Mouse (Mus musculus) limb, embryonic 12.5 days (tissue): ENCODE measurements at regions not wholly inside any gene's neighbourhood (a gene's known extent, or its start where the extent isn't known, plus 50 kb on each side); places are given as distances from the start of the nearest gene placed in this dataset.
A peak's percentile ranks its signal among the peaks of the same experiment; 100 is the strongest.

Source experiments
- ATAC-seq: fragments of 200-750 bp; cut with Nextera tagmentation; 2 replicates; pipeline ENCODE4 v1.8.0; 2017; ENCODE audit warnings: low read depth, moderate TSS enrichment; ENCODE audit not compliant: insufficient number of reproducible peaks, insufficient read depth, low FRiP score, low TSS enrichment
- H3K27ac ChIP-seq: fragments of 300-500 bp; sonication (generic); 2 replicates; pipeline ENCODE4 v1.5.1; 2016; ENCODE audit warnings: mild to moderate bottlenecking, moderate library complexity
- H3K27me3 ChIP-seq: fragments of 300-500 bp; sonication (generic); 2 replicates; pipeline ENCODE4 v1.6.1; 2016; ENCODE audit warnings: mild to moderate bottlenecking, moderate library complexity
- H3K36me3 ChIP-seq: fragments of 300-500 bp; sonication (generic); 2 replicates; pipeline ENCODE4 v1.6.1; 2016; ENCODE audit warnings: mild to moderate bottlenecking, moderate library complexity
- H3K4me1 ChIP-seq: fragments of 300-500 bp; sonication (generic); replicated peaks from 2 replicates; pipeline ENCODE4 v1.6.1; 2016
- H3K4me2 ChIP-seq: fragments of 300-500 bp; sonication (generic); 2 replicates; pipeline ENCODE4 v1.6.1; 2016; ENCODE audit warnings: mild to moderate bottlenecking, moderate library complexity
- H3K4me3 ChIP-seq: fragments of 300-500 bp; sonication (generic); replicated peaks from 2 replicates; pipeline ENCODE4 v1.5.1; 2016; ENCODE audit warnings: mild to moderate bottlenecking
- H3K9ac ChIP-seq: fragments of 300-500 bp; sonication (generic); replicated peaks from 2 replicates; pipeline ENCODE4 v1.6.1; 2016; ENCODE audit warnings: mild to moderate bottlenecking, moderate library complexity
- H3K9me3 ChIP-seq: fragments of 300-500 bp; sonication (generic); 2 replicates; pipeline ENCODE4 v1.6.1; 2016; ENCODE audit warnings: mild to moderate bottlenecking, moderate library complexity
- WGBS: fragments of 180-500 bp; shearing (Covaris S2); methylation state at CpG from one replicate; pipeline ENCODE4 v1.1.7; 2016; 5-methylcytosine and 5-hydroxymethylcytosine counted together

DNA sequence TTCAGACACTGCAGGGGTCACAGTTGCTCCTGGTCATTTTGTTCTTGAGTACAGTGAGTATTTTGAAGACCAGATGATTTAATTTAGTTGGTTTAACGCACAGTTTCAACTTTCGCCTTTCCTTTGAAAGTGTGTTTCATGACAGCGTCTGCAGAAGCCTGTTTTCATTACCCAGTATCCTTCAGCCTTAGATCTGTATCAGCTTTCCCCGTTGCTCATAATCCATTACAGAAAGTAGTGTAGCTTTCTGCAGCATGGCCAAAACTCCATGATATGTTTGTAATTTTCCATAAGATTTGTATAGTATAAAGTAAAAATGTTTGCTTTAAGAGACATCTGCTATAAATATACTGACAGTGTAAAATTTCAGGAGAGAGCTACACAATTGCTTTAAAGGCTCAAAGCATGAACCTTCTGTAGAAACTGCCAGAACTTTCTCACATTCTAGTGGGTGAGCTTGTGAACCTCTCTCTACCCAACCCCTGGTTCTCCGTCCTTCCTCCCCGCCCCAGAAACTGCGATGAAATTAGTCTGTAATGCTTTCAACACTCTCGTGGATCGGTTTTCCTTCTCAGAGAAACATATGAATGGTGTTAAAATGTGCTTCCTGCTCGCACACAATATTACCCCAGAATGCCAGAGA is 506.6 kb upstream of the Adgrl2 start:
- H3K27me3 ChIP-seq = no peaks in the 10 kb centered on the region
- no peaks in the 10 kb centered on the region for H3K9me3 ChIP-seq
- H3K27ac ChIP-seq = peak overlapping the region; percentile 26; the same call in 1 of the 2 replicates
- 29% methylated on average over 10 of the region's 10 CpGs for WGBS
- peaks cover 15% of the 10 kb centered on the region for H3K4me1 ChIP-seq
- no peak for ATAC-seq
- no peaks in the 10 kb centered on the region for H3K36me3 ChIP-seq
- peak overlapping the region; percentile 21 for H3K4me2 ChIP-seq
- no peak overlapping the region for H3K4me3 ChIP-seq
- no peak overlapping the region for H3K9ac ChIP-seq

GRCm38 (mm10) chr3:149496122-149496521 is 505.8 kb upstream of the Adgrl2 start:
- H3K4me1 ChIP-seq = peaks cover 15% of the 10 kb centered on the region
- H3K27me3 ChIP-seq = no peaks in the 10 kb centered on the region
- H3K9ac ChIP-seq = no peak overlapping the region
- H3K36me3 ChIP-seq = no peaks in the 10 kb centered on the region
- no peak overlapping the region for H3K4me3 ChIP-seq
- H3K27ac ChIP-seq = 0 out of 2 replicates have a peak overlapping the region, but pooled peaks have one; percentile 35
- no peaks in the 10 kb centered on the region for H3K9me3 ChIP-seq
- ATAC-seq = no peak
- H3K4me2 ChIP-seq = no peak overlapping the region
- 42% methylated on average over 2 of the region's 2 CpGs for WGBS

- Histone ChIP-seq H3K36me3 (no peaks in the 10 kb centered on the region), H3K27ac (no peak overlapping the region), H3K9ac (no peak overlapping the region), H3K27me3 (peaks cover 5% of the 10 kb centered on the region; the same call in 1 of the 2 replicates), H3K4me3 (no peak overlapping the region), H3K9me3 (no peaks in the 10 kb centered on the region), H3K4me1 (peaks cover 26% of the 10 kb centered on the region), H3K4me2 (no peak overlapping the region)
- WGBS = 33% methylated on average over 4 of the region's 4 CpGs
- peak; percentile 92 for ATAC-seq
Measured at GRCm38 (mm10) chr3:149488147-149488546, 497.8 kb upstream of the Adgrl2 start.

DNA sequence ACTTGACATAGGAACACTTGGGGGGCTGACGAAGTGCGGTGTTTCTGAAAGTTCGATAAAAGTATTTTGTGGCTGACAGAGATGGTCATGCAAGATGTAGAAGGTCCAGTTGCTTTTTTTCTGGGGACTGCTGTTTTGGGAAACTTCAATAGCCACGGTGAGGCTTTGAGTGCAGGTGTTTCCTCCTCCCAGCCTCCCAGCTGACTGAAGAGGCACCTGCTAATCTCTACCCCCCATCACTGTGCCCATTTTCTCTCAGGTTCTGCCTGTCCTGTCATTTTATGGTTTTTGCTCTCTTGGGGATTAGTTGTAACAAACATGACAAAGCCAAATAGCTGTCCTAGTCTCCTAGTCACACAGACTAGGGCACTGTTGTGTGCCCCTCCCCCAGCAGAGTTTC is 495.1 kb upstream of the Adgrl2 start:
- H3K9me3 ChIP-seq = no peaks in the 10 kb centered on the region
- no peak overlapping the region for H3K9ac ChIP-seq
- no peak overlapping the region for H3K4me2 ChIP-seq
- no peaks in the 10 kb centered on the region for H3K36me3 ChIP-seq
- no peak overlapping the region for H3K4me3 ChIP-seq
- no peak overlapping the region for H3K27ac ChIP-seq
- H3K27me3 ChIP-seq = peaks cover 5% of the 10 kb centered on the region; the same call in 1 of the 2 replicates
- WGBS = 69% methylated on average over 4 of the region's 4 CpGs
- peaks cover 26% of the 10 kb centered on the region for H3K4me1 ChIP-seq
- no peak for ATAC-seq

DNA sequence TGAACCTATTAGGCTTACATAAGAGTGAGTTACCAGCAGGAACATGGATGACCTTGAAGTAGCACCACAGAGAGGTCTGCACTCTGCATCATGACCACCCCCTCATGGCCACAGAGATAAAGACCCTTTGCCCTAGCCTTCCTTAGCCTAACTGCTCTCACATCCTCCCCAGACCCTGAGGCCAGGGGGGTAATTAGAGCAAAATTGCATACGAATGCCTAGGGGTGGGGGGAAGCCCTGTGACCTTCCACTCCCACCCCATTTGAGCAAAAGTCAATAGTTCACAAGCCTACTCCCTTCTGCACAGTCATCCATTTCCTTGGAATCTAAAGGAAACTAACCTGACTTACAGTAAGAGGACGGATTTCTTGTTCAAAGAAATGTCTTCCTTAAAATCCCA is 494.0 kb upstream of the Adgrl2 start:
- 61% methylated on average over 2 of the region's 2 CpGs for WGBS
- Histone ChIP-seq H3K27me3 (peaks cover 5% of the 10 kb centered on the region; the same call in 1 of the 2 replicates), H3K4me2 (no peak overlapping the region), H3K36me3 (no peaks in the 10 kb centered on the region), H3K27ac (no peak overlapping the region), H3K9me3 (no peaks in the 10 kb centered on the region), H3K4me1 (peaks cover 26% of the 10 kb centered on the region), H3K9ac (no peak overlapping the region), H3K4me3 (no peak overlapping the region)
- ATAC-seq = no peak

DNA sequence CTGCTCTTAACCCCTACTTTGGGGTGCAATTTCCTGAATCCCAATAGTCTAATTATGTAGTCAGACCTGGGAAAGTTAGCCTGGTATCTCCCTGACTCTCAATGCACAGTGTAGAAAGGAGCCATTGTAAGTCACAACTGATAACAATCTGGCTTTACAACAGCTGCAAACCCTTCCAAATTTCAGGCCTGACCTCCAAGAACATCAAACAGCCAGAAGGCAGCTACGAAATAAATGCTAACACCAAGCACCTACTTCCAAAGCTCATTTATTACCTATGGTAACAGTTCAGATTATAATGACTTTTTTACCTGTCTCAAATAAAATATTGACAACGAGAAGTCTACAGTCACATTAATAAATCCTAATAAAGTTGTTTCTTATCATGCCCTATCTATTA is 485.8 kb upstream of the Adgrl2 start:
- Histone ChIP-seq H3K27me3 (no peaks in the 10 kb centered on the region), H3K9me3 (no peaks in the 10 kb centered on the region), H3K4me1 (0 out of 2 replicates have a peak, but pooled peaks cover 5% of the 10 kb centered on the region), H3K4me2 (no peak overlapping the region), H3K36me3 (no peaks in the 10 kb centered on the region), H3K4me3 (no peak overlapping the region), H3K9ac (no peak overlapping the region), H3K27ac (no peak overlapping the region)
- WGBS = 25% methylated on average over 2 of the region's 2 CpGs
- no peak for ATAC-seq

GRCm38 (mm10) chr3:149466973-149467372 is 476.6 kb upstream of the Adgrl2 start:
- Histone ChIP-seq H3K4me2 (no peak overlapping the region), H3K27ac (no peak overlapping the region), H3K9ac (no peak overlapping the region), H3K4me3 (no peak overlapping the region), H3K36me3 (no peaks in the 10 kb centered on the region), H3K4me1 (no peaks in the 10 kb centered on the region), H3K9me3 (no peaks in the 10 kb centered on the region), H3K27me3 (no peaks in the 10 kb centered on the region)
- ATAC-seq = no peak
- 83% methylated on average over 5 of the region's 5 CpGs for WGBS

DNA sequence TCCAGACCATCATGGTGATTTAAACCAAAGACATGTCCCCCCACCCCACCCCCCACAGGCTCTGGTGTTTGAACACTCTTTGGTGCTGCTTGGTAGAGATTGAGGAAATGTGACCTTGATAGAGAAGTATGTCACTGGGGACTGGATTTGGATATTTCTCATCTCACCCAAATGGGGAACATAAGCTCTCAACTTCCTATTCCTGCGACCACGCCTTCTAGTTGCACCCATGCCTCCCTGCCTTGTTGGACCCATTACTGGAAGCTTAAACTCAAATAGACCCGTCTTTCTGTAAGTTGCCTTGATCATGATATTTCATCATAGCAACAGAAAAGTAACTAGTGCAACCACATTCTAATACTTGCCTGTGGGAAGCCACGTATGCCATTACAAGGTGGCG is 474.2 kb upstream of the Adgrl2 start:
- Histone ChIP-seq H3K27me3 (no peaks in the 10 kb centered on the region), H3K4me3 (no peak overlapping the region), H3K9ac (no peak overlapping the region), H3K4me2 (no peak overlapping the region), H3K27ac (no peak overlapping the region), H3K9me3 (no peaks in the 10 kb centered on the region), H3K36me3 (no peaks in the 10 kb centered on the region), H3K4me1 (no peaks in the 10 kb centered on the region)
- no peak for ATAC-seq
- WGBS = 97% methylated on average over 5 of the region's 5 CpGs

GRCm38 (mm10) chr3:149462121-149462541 is 471.8 kb upstream of the Adgrl2 start:
- no peak overlapping the region for H3K4me3 ChIP-seq
- no peak for ATAC-seq

DNA sequence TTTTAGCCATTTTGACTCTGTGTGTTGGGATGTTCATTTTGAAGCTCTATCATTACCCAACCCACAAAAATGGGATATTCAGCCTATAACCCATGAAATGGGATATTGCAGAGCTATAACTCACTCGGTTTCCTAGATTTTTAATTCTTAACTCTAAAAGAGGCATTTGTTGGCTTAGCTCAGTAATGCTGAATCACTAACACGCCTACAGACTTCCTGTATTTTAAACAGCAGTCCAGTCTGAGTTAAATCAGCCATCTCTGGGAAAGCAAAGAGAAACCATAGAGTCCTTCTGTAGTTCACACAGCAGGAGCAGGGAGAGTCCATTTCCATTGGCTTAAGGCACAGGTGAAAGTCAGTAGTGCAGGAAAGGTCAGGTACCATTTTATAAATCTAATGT is 471.3 kb upstream of the Adgrl2 start:
- 73% methylated on average over 2 of the region's 2 CpGs for WGBS
- ATAC-seq = no peak
- Histone ChIP-seq H3K36me3 (no peaks in the 10 kb centered on the region), H3K4me2 (no peak overlapping the region), H3K9ac (no peak overlapping the region), H3K9me3 (no peaks in the 10 kb centered on the region), H3K4me3 (no peak overlapping the region), H3K27me3 (no peaks in the 10 kb centered on the region), H3K4me1 (no peaks in the 10 kb centered on the region), H3K27ac (no peak overlapping the region)

More at GRCm38 (mm10) chr3:149462121-149462541, 471.8 kb upstream of the Adgrl2 start:
- Histone ChIP-seq H3K9me3 (no peaks in the 10 kb centered on the region), H3K4me2 (no peak overlapping the region), H3K27me3 (no peaks in the 10 kb centered on the region), H3K9ac (no peak overlapping the region), H3K4me1 (no peaks in the 10 kb centered on the region), H3K27ac (no peak overlapping the region), H3K36me3 (no peaks in the 10 kb centered on the region)
- 17% methylated on average over 2 of the region's 2 CpGs for WGBS

DNA sequence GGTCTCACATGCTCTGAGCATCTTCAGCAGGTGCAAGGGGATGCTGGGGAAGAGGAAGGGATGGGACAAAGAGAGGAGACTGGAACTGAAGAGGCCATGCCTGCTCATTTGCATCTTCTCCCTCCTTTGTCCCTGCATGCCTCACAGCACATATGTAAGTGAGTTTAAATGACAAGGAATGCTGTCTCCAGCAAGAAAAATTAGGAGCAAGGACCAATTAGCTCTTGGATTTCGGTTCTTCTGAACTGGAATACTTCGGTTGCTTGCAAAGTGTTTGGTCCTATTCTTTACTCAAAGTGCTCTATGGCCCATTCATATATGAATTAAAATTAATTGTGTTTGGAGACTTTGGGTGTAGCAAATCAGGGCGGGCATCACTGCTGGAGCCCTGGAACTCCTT is 459.0 kb upstream of the Adgrl2 start:
- H3K9me3 ChIP-seq = no peaks in the 10 kb centered on the region
- no peaks in the 10 kb centered on the region for H3K36me3 ChIP-seq
- no peak overlapping the region for H3K9ac ChIP-seq
- peaks cover 11% of the 10 kb centered on the region for H3K27me3 ChIP-seq
- WGBS = 85% methylated on average over 3 of the region's 3 CpGs
- no peak for ATAC-seq
- no peak overlapping the region for H3K27ac ChIP-seq
- no peak overlapping the region for H3K4me2 ChIP-seq
- H3K4me3 ChIP-seq = no peak overlapping the region
- peaks cover 12% of the 10 kb centered on the region; the same call in 1 of the 2 replicates for H3K4me1 ChIP-seq

DNA sequence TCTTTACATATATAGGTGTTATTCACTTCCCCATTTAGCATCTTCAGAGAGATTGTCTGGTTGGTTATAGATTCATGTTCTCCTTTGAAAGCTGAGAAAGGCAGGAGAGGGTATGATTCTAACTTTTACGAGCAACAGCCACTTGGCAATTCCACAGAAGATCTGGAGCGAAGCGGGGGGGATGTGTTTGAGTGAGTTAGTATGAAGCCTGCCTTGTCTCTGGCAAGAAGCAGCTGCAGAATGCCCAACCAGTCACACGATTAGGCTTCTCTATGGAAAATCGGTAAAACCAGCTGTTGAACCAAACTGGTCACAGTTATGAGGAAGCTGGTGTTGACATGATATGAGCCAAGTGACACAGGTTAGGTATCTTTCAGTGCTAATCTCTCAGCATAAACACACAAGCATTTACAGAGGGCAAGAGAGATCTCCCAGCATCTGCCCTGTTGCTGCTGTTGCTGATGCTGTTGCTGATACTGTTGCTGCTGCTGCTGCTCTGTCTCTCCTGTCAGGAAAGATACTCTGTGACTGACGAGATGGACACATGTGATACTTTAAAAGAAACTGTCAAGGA is 455.7 kb upstream of the Adgrl2 start:
- ATAC-seq = no peak
- Histone ChIP-seq H3K9ac (no peak overlapping the region), H3K36me3 (no peaks in the 10 kb centered on the region), H3K4me2 (no peak overlapping the region), H3K4me1 (peaks cover 23% of the 10 kb centered on the region), H3K4me3 (no peak overlapping the region), H3K27me3 (peaks cover 11% of the 10 kb centered on the region), H3K27ac (no peak overlapping the region), H3K9me3 (no peaks in the 10 kb centered on the region)
- 49% methylated on average over 6 of the region's 6 CpGs for WGBS
